Mouse (Mus musculus) embryonic facial prominence, embryonic 11.5 days (tissue): ENCODE results near the gene Nacc2. TPM values are rescaled to one million over a fixed set of nuclear protein-coding genes. Genes with fewer than 3 reads are reported as not detected.

Experiments used
- ATAC-seq: fragments of 200-750 bp; cut with Nextera tagmentation; replicated peaks from 2 replicates; pipeline ENCODE4 v1.8.0; 2017; ENCODE audit warnings: low read depth; ENCODE audit not compliant: insufficient number of reproducible peaks, low FRiP score, low TSS enrichment
- DNase-seq: peaks from one replicate; pipeline ENCODE4 v3.0.0-alpha.2; 2015; ENCODE audit warnings: low spot score
- H3K27ac ChIP-seq: fragments of 300-500 bp; sonication (generic); replicated peaks from 2 replicates; pipeline ENCODE4 v1.5.1; 2014; ENCODE audit warnings: mild to moderate bottlenecking, low read depth, low read length, control low read depth
- H3K27me3 ChIP-seq: fragments of 300-500 bp; sonication (generic); 2 replicates; pipeline ENCODE4 v1.6.1; 2014; ENCODE audit warnings: mild to moderate bottlenecking, low read length, moderate library complexity, mixed read lengths; ENCODE audit not compliant: control insufficient read depth, insufficient read depth
- H3K36me3 ChIP-seq: fragments of 300-500 bp; sonication (generic); replicated peaks from 2 replicates; pipeline ENCODE4 v1.6.1; 2014; ENCODE audit warnings: low read depth, mild to moderate bottlenecking, low read length, moderate library complexity, mixed read lengths; ENCODE audit not compliant: control insufficient read depth, insufficient read depth
- H3K4me1 ChIP-seq: fragments of 300-500 bp; sonication (generic); 2 replicates; pipeline ENCODE4 v1.6.1; 2014; ENCODE audit warnings: low read length, mixed read lengths; ENCODE audit not compliant: control insufficient read depth, insufficient read depth
- H3K4me2 ChIP-seq: fragments of 300-500 bp; sonication (generic); 2 replicates; pipeline ENCODE4 v1.6.1; 2014; ENCODE audit warnings: low read depth, mild to moderate bottlenecking, control low read depth, low read length, moderate library complexity
- H3K4me3 ChIP-seq: fragments of 300-500 bp; sonication (generic); 2 replicates; pipeline ENCODE4 v1.5.1; 2014; ENCODE audit warnings: low read depth, low read length, control low read depth
- H3K9ac ChIP-seq: fragments of 300-500 bp; sonication (generic); replicated peaks from 2 replicates; pipeline ENCODE4 v1.6.1; 2014; ENCODE audit warnings: mild to moderate bottlenecking, control low read depth, low read length
- H3K9me3 ChIP-seq: fragments of 300-500 bp; sonication (generic); replicated peaks from 2 replicates; pipeline ENCODE4 v1.6.1; 2016; ENCODE audit warnings: mild to moderate bottlenecking, low read length, inconsistent platforms, mixed read lengths; ENCODE audit not compliant: control insufficient read depth
- WGBS: fragments of 180-500 bp; shearing (Covaris S2); extraction: QIAGEN DNeasy Blood & Tissue Kit; methylation state at CpG from one replicate; pipeline ENCODE4 v1.1.7; 2014; 5-methylcytosine and 5-hydroxymethylcytosine counted together
- polyA plus RNA-seq: library from polyadenylated mRNA; unstranded; fragments of >200 nt; fragmentation: Nextera tagmentation; extraction: Ambion mirVana; gene quantifications from 2 replicates; pipeline ENCODE4 v1.2.1, GENCODE M21; 2014

Nacc2 gene
- polyA plus RNA-seq, 1 experiment from 2014 or later, result 2.7 TPM

DNA sequence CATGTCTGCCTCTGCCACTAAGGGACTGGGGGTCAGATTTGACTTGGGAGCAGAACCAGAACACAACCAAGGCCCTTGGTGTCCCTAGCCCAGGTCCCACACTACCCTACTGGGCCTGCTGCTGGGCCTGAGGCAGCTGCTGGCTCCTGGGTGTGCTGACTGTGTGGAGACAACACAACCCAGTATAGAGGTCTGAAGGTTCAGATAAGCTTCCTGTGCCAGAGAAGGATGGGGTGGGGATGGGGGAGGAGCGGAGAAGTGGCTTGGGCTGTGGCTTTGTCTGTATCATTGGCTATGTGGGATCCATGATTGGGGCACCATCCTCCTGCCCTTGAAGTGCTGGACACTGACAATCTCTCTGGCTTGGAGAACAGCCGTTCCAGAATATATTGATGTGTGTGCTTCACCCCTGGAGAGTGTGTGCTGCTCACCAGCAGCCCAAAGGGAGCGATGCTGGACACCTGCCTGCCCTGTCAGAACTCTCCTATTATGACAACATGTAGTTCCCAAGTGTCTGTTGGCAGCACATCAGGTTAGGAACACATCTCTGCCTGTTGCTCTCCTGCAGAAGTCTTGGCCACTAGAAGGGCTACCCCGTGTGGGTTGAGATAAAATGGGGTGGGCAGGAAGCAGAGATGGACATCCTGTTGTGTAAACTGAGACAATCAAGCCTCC lies 36.0 kb downstream of the Nacc2 start:
- Histone ChIP-seq H3K9ac (no peak overlapping the region), H3K4me3 (no peak overlapping the region), H3K27ac (no peak overlapping the region), H3K27me3 (no peaks in the 10 kb centered on the region), H3K36me3 (no peaks in the 10 kb centered on the region), H3K4me1 (peaks cover 3% of the 10 kb centered on the region), H3K4me2 (no peak overlapping the region), H3K9me3 (no peaks in the 10 kb centered on the region)
- 83% methylated on average over 4 of the region's 4 CpGs for WGBS
- ATAC-seq, result no peak
- DNase-seq, result no peak

DNA sequence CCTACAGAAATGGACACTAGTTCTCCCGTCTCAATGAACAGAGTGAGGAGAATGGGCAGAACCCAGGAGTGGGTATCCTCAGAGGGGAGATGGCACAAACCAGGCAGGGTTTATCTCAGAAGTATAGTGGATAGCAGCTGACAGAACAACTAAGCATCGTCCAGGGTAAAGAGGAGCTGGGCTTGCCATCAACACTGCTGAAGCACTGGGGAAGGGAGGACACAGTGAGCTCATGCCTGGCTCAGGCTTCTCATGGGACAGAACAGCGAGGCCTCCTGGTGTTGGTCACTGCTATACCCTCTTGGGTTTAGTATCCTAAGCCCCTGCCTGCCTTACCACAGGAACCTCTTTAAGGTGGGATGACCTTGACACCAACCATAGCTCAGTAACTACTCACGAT lies 36.5 kb downstream of the Nacc2 start:
- no peak for ATAC-seq
- H3K4me1 ChIP-seq, result no peaks in the 10 kb centered on the region; the same call in none of the 2 replicates
- H3K9me3 ChIP-seq, result no peaks in the 10 kb centered on the region
- no peak overlapping the region for H3K4me2 ChIP-seq
- WGBS, result 76% methylated on average over 4 of the region's 4 CpGs
- DNase-seq, result no peak
- no peak overlapping the region for H3K9ac ChIP-seq
- H3K4me3 ChIP-seq, result no peak overlapping the region
- H3K27me3 ChIP-seq, result no peaks in the 10 kb centered on the region
- no peaks in the 10 kb centered on the region for H3K36me3 ChIP-seq
- H3K27ac ChIP-seq, result no peak overlapping the region

DNA sequence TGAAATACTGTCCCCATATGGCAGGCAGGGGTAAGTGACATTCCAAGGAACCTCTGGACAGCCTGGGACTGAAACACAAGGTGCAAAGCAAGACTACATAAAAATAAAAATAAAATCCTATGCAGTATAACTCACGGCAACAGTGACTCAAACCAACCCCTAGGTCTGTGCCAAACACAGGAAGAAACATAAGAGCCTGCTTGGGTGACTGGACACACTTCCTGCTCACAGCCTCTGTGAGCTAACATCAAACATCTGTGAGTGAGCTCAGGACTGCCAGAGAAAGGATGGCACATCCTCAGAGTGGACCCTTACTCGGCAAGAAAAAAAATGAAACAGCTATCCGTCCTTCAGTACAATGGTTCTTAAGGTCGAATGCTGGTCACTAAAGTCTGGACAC lies 40.1 kb downstream of the Nacc2 start:
- H3K27ac ChIP-seq, result no peak overlapping the region
- H3K9me3 ChIP-seq, result no peaks in the 10 kb centered on the region
- no peaks in the 10 kb centered on the region for H3K27me3 ChIP-seq
- no peak overlapping the region for H3K4me2 ChIP-seq
- 79% methylated on average over 4 of the region's 4 CpGs for WGBS
- ATAC-seq (no peak), DNase-seq (no peak)
- H3K9ac ChIP-seq, result no peak overlapping the region
- H3K4me3 ChIP-seq, result no peak overlapping the region
- no peaks in the 10 kb centered on the region for H3K36me3 ChIP-seq
- no peaks in the 10 kb centered on the region for H3K4me1 ChIP-seq

DNA sequence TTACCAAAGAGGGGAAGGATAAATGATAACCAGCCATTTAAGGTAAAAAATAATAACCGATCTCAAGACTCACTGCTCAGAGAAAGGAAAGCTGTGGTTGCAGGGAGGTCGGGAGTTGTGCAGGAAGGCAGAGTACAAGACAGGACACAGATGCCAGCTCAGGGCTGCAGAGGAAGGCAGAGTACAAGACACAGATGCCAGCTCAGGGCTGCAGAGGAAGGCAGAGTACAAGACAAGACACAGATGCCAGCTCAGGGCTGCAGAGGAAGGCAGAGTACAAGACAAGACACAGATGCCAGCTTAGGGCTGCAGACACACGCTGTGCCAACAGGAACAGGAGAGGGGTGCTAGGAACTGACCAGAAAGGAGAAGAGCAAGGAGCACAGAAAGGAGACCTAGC lies 42.2 kb downstream of the Nacc2 start:
- no peak overlapping the region for H3K4me3 ChIP-seq

DNA sequence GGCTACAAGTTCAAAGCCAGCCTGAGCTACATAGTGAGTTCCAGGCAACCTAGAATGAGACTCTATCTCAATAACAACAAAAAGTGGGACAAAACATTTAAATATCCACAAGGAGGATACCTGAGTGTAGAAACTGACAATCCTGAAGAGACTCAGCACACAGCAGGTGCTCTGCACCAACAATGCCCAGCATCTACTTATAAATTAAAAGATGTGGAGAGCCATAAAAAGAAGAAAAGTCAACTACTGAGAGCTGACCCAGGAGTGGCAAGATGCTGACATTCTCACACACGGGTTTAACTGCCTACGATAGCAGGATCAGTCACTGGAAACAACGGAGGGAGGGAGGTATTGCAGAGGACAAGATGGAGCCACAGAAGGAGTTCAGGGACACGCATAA lies 43.6 kb downstream of the Nacc2 start:
- no peak overlapping the region for H3K4me2 ChIP-seq
- 78% methylated on average over 4 of the region's 4 CpGs for WGBS
- no peak overlapping the region for H3K9ac ChIP-seq
- no peaks in the 10 kb centered on the region for H3K9me3 ChIP-seq
- H3K36me3 ChIP-seq, result no peaks in the 10 kb centered on the region
- no peak for ATAC-seq
- DNase-seq, result no peak
- H3K27me3 ChIP-seq, result no peaks in the 10 kb centered on the region
- H3K27ac ChIP-seq, result no peak overlapping the region
- H3K4me1 ChIP-seq, result no peaks in the 10 kb centered on the region
- no peak overlapping the region for H3K4me3 ChIP-seq

More for the DNA sequence above, 42.2 kb downstream of the Nacc2 start:
- no peak overlapping the region for H3K9ac ChIP-seq
- no peaks in the 10 kb centered on the region for H3K9me3 ChIP-seq
- H3K27ac ChIP-seq, result no peak overlapping the region
- 79% methylated on average over 3 of the region's 3 CpGs for WGBS
- ATAC-seq (no peak), DNase-seq (no peak)
- H3K4me1 ChIP-seq, result no peaks in the 10 kb centered on the region
- no peaks in the 10 kb centered on the region for H3K36me3 ChIP-seq
- H3K27me3 ChIP-seq, result no peaks in the 10 kb centered on the region
- H3K4me2 ChIP-seq, result no peak overlapping the region

DNA sequence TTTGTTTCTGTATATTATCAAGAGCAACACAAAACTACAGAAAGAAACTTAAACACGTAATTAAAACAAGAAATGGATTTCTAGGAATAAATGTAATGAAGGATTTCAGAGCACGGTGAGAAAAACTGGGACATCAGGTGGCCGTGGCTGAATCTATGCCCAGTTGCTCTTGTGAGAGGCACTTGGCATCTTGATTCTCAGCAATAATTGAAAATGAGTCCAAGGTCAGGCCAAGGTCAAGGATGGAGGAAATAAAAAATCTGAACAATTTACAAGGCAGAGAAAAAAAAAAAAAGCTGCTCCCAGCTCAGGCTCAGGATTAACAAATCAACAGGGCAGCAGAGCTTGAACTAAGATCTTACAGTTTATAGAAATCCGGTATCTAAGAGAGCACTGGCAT lies 46.0 kb downstream of the Nacc2 start:
- Histone ChIP-seq H3K27ac (no peak overlapping the region), H3K4me3 (no peak overlapping the region), H3K4me2 (no peak overlapping the region), H3K9ac (no peak overlapping the region), H3K9me3 (no peaks in the 10 kb centered on the region), H3K4me1 (no peaks in the 10 kb centered on the region), H3K27me3 (no peaks in the 10 kb centered on the region), H3K36me3 (no peaks in the 10 kb centered on the region)
- 79% methylated on average over 4 of the region's 4 CpGs for WGBS
- DNase-seq, result no peak
- no peak for ATAC-seq

DNA sequence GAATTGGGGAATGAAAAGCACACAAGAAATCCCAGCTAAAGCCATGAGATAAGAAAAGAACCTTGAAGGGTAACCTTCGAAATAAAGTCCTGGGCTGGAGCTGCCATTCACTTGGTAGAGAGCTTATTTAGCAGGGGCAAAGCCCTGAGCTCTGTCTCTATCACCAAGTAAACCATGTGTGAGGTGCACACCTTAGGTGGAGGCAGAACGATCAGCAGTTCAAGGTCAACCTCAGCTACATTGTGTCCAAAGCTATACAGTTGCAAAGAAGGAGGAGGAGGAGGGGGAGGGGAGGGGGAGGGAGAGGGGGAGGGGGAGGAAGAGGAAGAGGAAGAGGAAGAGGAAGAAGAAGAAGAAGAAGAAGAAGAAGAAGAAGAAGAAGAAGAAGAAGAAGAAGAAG lies 46.9 kb downstream of the Nacc2 start:
- DNase-seq (no peak), ATAC-seq (no peak)
- 76% methylated on average over 2 of the region's 2 CpGs for WGBS
- no peak overlapping the region for H3K9ac ChIP-seq
- H3K4me1 ChIP-seq, result no peaks in the 10 kb centered on the region
- H3K4me2 ChIP-seq, result no peak overlapping the region
- H3K36me3 ChIP-seq, result no peaks in the 10 kb centered on the region
- no peaks in the 10 kb centered on the region for H3K9me3 ChIP-seq
- no peak overlapping the region for H3K4me3 ChIP-seq
- no peak overlapping the region for H3K27ac ChIP-seq
- H3K27me3 ChIP-seq, result no peaks in the 10 kb centered on the region

DNA sequence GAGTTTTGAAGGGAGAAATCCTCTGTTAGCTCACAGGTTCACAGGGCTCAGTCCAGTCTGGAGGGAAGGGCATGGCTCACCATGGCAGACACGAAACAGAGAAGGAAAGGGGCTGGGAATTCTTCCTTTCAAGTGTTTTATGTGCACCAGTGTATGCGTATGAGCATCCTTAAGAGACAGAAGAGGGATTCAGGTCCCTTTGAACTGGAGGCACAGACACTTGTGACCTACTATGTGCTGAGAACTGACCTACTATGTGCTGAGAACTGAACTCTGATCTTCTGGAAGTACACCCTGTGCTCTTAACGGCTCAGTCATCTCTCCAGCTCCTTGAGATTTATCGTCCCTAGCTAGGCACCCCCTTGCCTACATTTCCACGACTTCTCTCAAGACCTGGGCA lies 48.5 kb downstream of the Nacc2 start:
- Histone ChIP-seq H3K36me3 (no peaks in the 10 kb centered on the region), H3K4me3 (no peak overlapping the region), H3K27ac (no peak overlapping the region), H3K9ac (no peak overlapping the region), H3K4me1 (no peaks in the 10 kb centered on the region), H3K9me3 (no peaks in the 10 kb centered on the region), H3K4me2 (no peak overlapping the region), H3K27me3 (no peaks in the 10 kb centered on the region)
- no peak for ATAC-seq
- no peak for DNase-seq
- 82% methylated on average over 5 of the region's 5 CpGs for WGBS
